Mouse (Mus musculus) thymus, adult 2 months (tissue): Measurements from ENCODE around the gene Crx. TPM values are rescaled to one million over a fixed set of nuclear protein-coding genes. Genes with fewer than 3 reads are reported as not detected.

Source experiments
- DNase-seq: peaks from one replicate; pipeline ENCODE4 v3.0.0; 2021
- H3K27ac ChIP-seq: fragments of 200-500 bp; 2 replicates; pipeline ENCODE4 v1.5.1; 2012; ENCODE audit warnings: low read length, control low read depth; ENCODE audit not compliant: control insufficient read depth, insufficient read depth
- H3K27me3 ChIP-seq: fragments of 200-500 bp; 2 replicates; pipeline ENCODE4 v1.6.1; 2012; ENCODE audit warnings: mild to moderate bottlenecking, low read length, moderate library complexity, mixed read lengths; ENCODE audit not compliant: control insufficient read depth, insufficient read depth
- H3K36me3 ChIP-seq: fragments of 200-500 bp; 2 replicates; pipeline ENCODE4 v1.6.1; 2012; ENCODE audit warnings: mild to moderate bottlenecking, low read length, moderate library complexity; ENCODE audit not compliant: control insufficient read depth, insufficient read depth
- H3K4me1 ChIP-seq: fragments of 200-500 bp; replicated peaks from 2 replicates; pipeline ENCODE4 v1.6.1; 2012; ENCODE audit warnings: low read length; ENCODE audit not compliant: control insufficient read depth, insufficient read depth
- H3K4me3 ChIP-seq: fragments of 200-500 bp; 2 replicates; pipeline ENCODE4 v1.5.1; 2012; ENCODE audit warnings: mild to moderate bottlenecking, low read length, control low read depth, moderate library complexity; ENCODE audit not compliant: control insufficient read depth, insufficient read depth
- CTCF ChIP-seq: fragments of 200-500 bp; IDR thresholded peaks from 2 replicates; pipeline ENCODE4 v1.5.1; 2012; ENCODE audit warnings: mild to moderate bottlenecking, control low read depth, low read length, moderate library complexity, borderline replicate concordance; ENCODE audit not compliant: control insufficient read depth, poor library complexity, insufficient read depth; ENCODE audit errors: extremely low read depth
- POLR2A ChIP-seq: fragments of 200-500 bp; IDR thresholded peaks from 2 replicates; pipeline ENCODE4 v1.6.1; 2012; ENCODE audit warnings: mild to moderate bottlenecking, low read length, control low read depth, moderate library complexity; ENCODE audit not compliant: control insufficient read depth, poor library complexity, insufficient read depth; ENCODE audit errors: extremely low read depth
- WGBS: fragments of 180-500 bp; shearing (Covaris S2); methylation state at CpG from one replicate; pipeline ENCODE4 v1.1.7; 2018; 5-methylcytosine and 5-hydroxymethylcytosine counted together
- polyA plus RNA-seq: library from polyadenylated mRNA; depleted of rRNA; stranded (reverse); fragments of >200 nt; gene quantifications from 2 replicates; pipeline ENCODE4 v1.2.3, GENCODE M21; 2012

Gene Crx
- polyA plus RNA-seq, 1 experiment: 0.16 TPM

GRCm38 (mm10) chr7:15907971-15908590 is 28.3 kb upstream of the Crx start:
- Histone ChIP-seq H3K27ac (no peak overlapping the region), H3K4me1 (no peaks in the 10 kb centered on the region), H3K27me3 (no peaks in the 10 kb centered on the region), H3K4me3 (no peak overlapping the region), H3K36me3 (no peaks in the 10 kb centered on the region)
- DNase-seq: no peak
- 84% methylated on average over 8 of the region's 8 CpGs for WGBS
- no peak for TF ChIP-seq POLR2A

- TF ChIP-seq CTCF (no peak), POLR2A (no peak)
- Histone ChIP-seq H3K36me3 (no peaks in the 10 kb centered on the region), H3K4me1 (no peaks in the 10 kb centered on the region), H3K4me3 (no peak overlapping the region), H3K27ac (no peak overlapping the region), H3K27me3 (no peaks in the 10 kb centered on the region)
- no peak for DNase-seq
- 87% methylated on average over 1 of the region's 1 CpGs for WGBS
Observed at GRCm38 (mm10) chr7:15906602-15907001, 26.8 kb upstream of the Crx start.

GRCm38 (mm10) chr7:15905861-15906260 is 26.1 kb upstream of the Crx start:
- Histone ChIP-seq H3K4me3 (no peak overlapping the region), H3K4me1 (no peaks in the 10 kb centered on the region), H3K27me3 (no peaks in the 10 kb centered on the region), H3K27ac (no peak overlapping the region), H3K36me3 (no peaks in the 10 kb centered on the region)
- no peak for DNase-seq
- TF ChIP-seq POLR2A (no peak), CTCF (no peak)
- WGBS: 92% methylated on average over 7 of the region's 7 CpGs

DNA sequence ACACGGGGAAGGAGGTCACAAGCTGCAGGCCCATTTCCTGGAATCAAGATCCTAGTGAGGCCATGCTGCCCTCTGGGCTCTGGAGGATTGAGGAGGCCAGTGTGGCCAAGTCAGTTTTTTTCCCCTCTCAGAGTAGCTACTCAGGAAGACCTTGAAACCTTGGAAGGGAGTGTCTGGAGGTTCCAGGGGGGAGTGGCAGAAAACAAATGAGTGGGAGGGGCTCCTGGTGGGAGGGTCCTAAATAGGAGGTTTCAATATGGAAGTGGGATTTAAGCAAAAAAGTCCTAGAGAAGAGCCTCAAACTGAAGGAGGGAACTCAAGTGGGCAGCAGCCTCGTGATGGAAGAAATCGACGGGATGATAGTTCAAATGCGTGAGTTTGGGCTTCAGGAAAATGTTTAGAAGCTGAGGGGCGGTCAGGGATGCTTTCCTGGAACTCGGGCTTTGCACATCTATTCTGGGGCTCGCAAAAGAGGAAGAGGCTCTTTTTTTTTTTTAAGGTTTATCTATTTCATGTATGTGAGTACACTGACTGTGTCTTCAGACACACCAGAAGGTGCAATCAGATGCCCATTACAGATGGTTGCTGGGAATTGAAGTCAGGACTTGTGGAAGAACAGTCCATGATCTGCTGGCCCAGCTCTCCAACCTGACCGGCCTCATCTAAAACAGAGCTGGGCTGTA is 21.7 kb upstream of the Crx start:
- DNase-seq: no peak
- WGBS: 63% methylated on average over 9 of the region's 9 CpGs
- TF ChIP-seq CTCF (no peak), POLR2A (no peak)
- Histone ChIP-seq H3K27ac (no peak overlapping the region), H3K4me3 (no peak overlapping the region), H3K4me1 (no peaks in the 10 kb centered on the region), H3K36me3 (no peaks in the 10 kb centered on the region), H3K27me3 (no peaks in the 10 kb centered on the region)

DNA sequence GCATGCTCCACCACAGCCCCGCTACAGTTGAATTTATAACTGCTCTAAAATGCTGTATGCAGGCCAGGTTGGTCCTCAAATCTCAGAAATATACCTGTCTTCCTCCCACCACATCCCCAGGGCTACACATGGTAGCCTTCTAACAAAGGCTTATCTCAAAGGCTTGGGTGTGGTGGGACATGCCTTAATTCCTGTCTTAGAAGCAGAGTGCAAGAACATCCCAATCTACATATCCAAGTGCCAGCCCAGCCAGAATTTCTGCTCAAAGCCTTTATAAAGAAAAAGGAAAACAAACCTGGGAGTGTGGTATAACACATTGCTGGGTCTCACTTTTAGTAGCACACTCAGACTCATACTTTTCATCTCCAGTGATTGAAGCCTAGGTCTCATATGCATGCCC is 14.5 kb upstream of the Crx start:
- H3K4me1 ChIP-seq: no peaks in the 10 kb centered on the region
- no peak for TF ChIP-seq POLR2A
- TF ChIP-seq CTCF: no peak
- no peak for DNase-seq
- no peak overlapping the region for H3K4me3 ChIP-seq
- 76% methylated on average over 1 of the region's 1 CpGs for WGBS
- H3K27me3 ChIP-seq: no peaks in the 10 kb centered on the region
- H3K36me3 ChIP-seq: no peaks in the 10 kb centered on the region
- no peak overlapping the region for H3K27ac ChIP-seq

DNA sequence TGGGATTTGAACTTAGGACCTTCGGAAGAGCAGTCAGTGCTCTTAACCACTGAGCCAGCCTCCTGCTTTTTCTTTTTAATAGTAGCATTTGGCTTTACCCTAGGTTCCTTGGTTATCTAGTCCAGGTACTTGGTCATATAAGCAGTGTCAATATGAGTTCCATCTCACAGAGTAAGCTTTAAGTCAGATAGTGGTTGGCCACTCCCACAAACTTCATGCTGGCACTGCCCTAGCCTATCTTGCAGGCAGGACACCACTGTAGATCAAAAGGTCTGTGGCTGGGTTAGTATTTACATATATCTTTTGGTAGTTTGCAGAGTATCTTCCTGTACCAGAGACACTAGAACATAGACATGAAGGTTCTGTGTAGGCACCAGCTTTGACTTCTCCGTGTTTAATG is 4.4 kb upstream of the Crx start:
- DNase-seq: no peak
- no peaks in the 10 kb centered on the region for H3K27me3 ChIP-seq
- no peaks in the 10 kb centered on the region for H3K4me1 ChIP-seq
- WGBS: 89% methylated on average over 2 of the region's 2 CpGs
- H3K4me3 ChIP-seq: no peak overlapping the region
- TF ChIP-seq POLR2A (no peak), CTCF (no peak)
- no peak overlapping the region for H3K27ac ChIP-seq
- no peaks in the 10 kb centered on the region for H3K36me3 ChIP-seq

DNA sequence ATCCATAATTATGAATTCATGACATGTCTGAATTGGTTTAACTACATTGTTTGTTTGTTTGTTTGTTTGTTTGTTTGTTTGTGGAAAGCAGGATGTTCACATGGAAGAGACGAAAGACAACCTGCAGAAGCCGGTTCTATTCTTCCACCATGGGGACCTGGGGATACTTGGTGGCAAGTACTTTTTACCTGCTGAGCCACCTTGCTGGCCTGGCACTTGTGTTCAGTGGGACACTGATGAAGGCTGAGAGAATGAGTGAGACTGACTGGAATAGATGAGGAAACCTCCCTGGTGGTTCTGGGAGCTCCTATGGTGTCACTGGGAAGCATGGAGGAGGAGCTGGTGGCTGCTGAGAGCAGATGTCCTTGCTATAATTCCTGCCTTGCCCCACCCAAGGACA is 2.5 kb upstream of the Crx start, which contains the start of gene Crxos:
TSS of gene Crxos (plus strand) at position 301 of the 400 bp plus-strand sequence.
- H3K36me3 ChIP-seq: no peaks in the 10 kb centered on the region
- H3K4me3 ChIP-seq: no peak within 1 kb of the TSS
- TF ChIP-seq POLR2A (no peak), CTCF (no peak)
- no peak for DNase-seq
- no peaks in the 10 kb centered on the region for H3K4me1 ChIP-seq
- H3K27ac ChIP-seq: no peak within 1 kb of the TSS
- no peaks in the 10 kb centered on the region for H3K27me3 ChIP-seq
- WGBS: 93% methylated on average over 2 of the region's 2 CpGs

- no peaks in the 10 kb centered on the region for H3K36me3 ChIP-seq
- no peak overlapping the region for H3K27ac ChIP-seq
- no peak for TF ChIP-seq POLR2A
- TF ChIP-seq CTCF: no peak
- no peak for DNase-seq
- no peaks in the 10 kb centered on the region for H3K27me3 ChIP-seq
- H3K4me3 ChIP-seq: no peak overlapping the region
- H3K4me1 ChIP-seq: no peaks in the 10 kb centered on the region
- WGBS: 76% methylated on average over 3 of the region's 3 CpGs
Observed at GRCm38 (mm10) chr7:15881831-15882230, 2.1 kb upstream of the Crx start.
